Mouse (Mus musculus) small intestine, adult 2 months (tissue): ENCODE measurements around the gene Ptprj.

Experiments
- CTCF ChIP-seq: fragments of 200-500 bp; IDR thresholded peaks from 2 replicates; pipeline ENCODE4 v1.5.1; 2012; ENCODE audit warnings: low read depth, mild to moderate bottlenecking, control low read depth, inconsistent platforms, low read length, moderate library complexity, mixed read lengths; ENCODE audit not compliant: insufficient replicate concordance, insufficient read length; ENCODE audit errors: extremely low read depth
- POLR2A ChIP-seq: fragments of 200-500 bp; IDR thresholded peaks from 2 replicates; pipeline ENCODE4 v1.6.1; 2012; ENCODE audit warnings: low read depth, mild to moderate bottlenecking, control low read depth, inconsistent platforms, low read length, moderate library complexity

- TF ChIP-seq CTCF (no peak), POLR2A (no peak)
Observed at GRCm38 (mm10) chr2:90497551-90497950, 82.9 kb downstream of the Ptprj start.
